Mouse (Mus musculus) intestine, embryonic 14.5 days (tissue): ENCODE measurements around the gene F8a. TPM values are rescaled to one million over a fixed set of nuclear protein-coding genes. Genes with fewer than 3 reads are reported as not detected.
"Not testable (repeated sequence)": the region's sequence is repeated elsewhere in the genome, so short reads cannot be mapped to it uniquely, and the experiment has no call there.

Experiments
- ATAC-seq: fragments of 200-750 bp; cut with Nextera tagmentation; replicated peaks from 2 replicates; pipeline ENCODE4 v1.8.0; 2017; ENCODE audit warnings: low read depth, moderate number of reproducible peaks, moderate TSS enrichment, moderate library complexity; ENCODE audit not compliant: low FRiP score, low TSS enrichment
- DNase-seq: peaks from one replicate; pipeline ENCODE4 v3.0.0-alpha.2; 2018; ENCODE audit warnings: low spot score
- H3K27ac ChIP-seq: fragments of 300-500 bp; sonication (generic); 2 replicates; pipeline ENCODE4 v1.5.1; 2014; ENCODE audit warnings: low read depth, mild to moderate bottlenecking, control low read depth
- H3K27me3 ChIP-seq: fragments of 300-500 bp; sonication (generic); replicated peaks from 2 replicates; pipeline ENCODE4 v1.6.1; 2014; ENCODE audit warnings: low read length, control low read depth; ENCODE audit not compliant: control insufficient read depth, insufficient read depth
- H3K36me3 ChIP-seq: fragments of 300-500 bp; sonication (generic); 2 replicates; pipeline ENCODE4 v1.6.1; 2014; ENCODE audit warnings: low read length, control low read depth; ENCODE audit not compliant: control insufficient read depth, insufficient read depth
- H3K4me1 ChIP-seq: fragments of 300-500 bp; sonication (generic); replicated peaks from 2 replicates; pipeline ENCODE4 v1.6.1; 2014; ENCODE audit warnings: low read length, control low read depth, mixed read lengths; ENCODE audit not compliant: control insufficient read depth, insufficient read depth
- H3K4me2 ChIP-seq: fragments of 300-500 bp; sonication (generic); 2 replicates; pipeline ENCODE4 v1.6.1; 2014; ENCODE audit warnings: low read length
- H3K4me3 ChIP-seq: fragments of 300-500 bp; sonication (generic); 2 replicates; pipeline ENCODE4 v1.5.1; 2014; ENCODE audit warnings: low read depth, low read length, control low read depth, mixed read lengths
- H3K9ac ChIP-seq: fragments of 300-500 bp; sonication (generic); 2 replicates; pipeline ENCODE4 v1.6.1; 2014; ENCODE audit warnings: mild to moderate bottlenecking, low read length
- H3K9me3 ChIP-seq: fragments of 300-500 bp; sonication (generic); 2 replicates; pipeline ENCODE4 v1.6.1; 2016; ENCODE audit warnings: low read length, control low read depth; ENCODE audit not compliant: control insufficient read depth
- WGBS: fragments of 180-500 bp; shearing (Covaris S2); extraction: QIAGEN DNeasy Blood & Tissue Kit; methylation state at CpG from one replicate; pipeline ENCODE4 v1.1.7; 2014; 5-methylcytosine and 5-hydroxymethylcytosine counted together
- polyA plus RNA-seq: library from polyadenylated mRNA; unstranded; fragments of >200 nt; fragmentation: Nextera tagmentation; extraction: Ambion mirVana; gene quantifications from 2 replicates; pipeline ENCODE4 v1.2.1, GENCODE M21; 2014

F8a gene
- 11.3 and 11.9 TPM in 2 replicates for polyA plus RNA-seq

GRCm38 (mm10) chrX:73227914-73228605, at the start of gene F8a:
Gene F8a (plus strand): TSS chrX:73228291.
- 12% methylated on average over 35 of the region's 39 CpGs for WGBS
- ATAC-seq = peak; percentile 94

GRCm38 (mm10) chrX:73191934-73192333, 36.2 kb upstream of the F8a start, which contains the start of gene Xlr3b:
Gene Xlr3b (plus strand): TSS chrX:73192207.
- not testable (repeated sequence) for H3K4me2 ChIP-seq, H3K9me3 ChIP-seq, H3K4me3 ChIP-seq, H3K4me1 ChIP-seq, H3K27ac ChIP-seq, H3K27me3 ChIP-seq, ATAC-seq, H3K9ac ChIP-seq, H3K36me3 ChIP-seq
- 74% methylated on average over 12 of the region's 12 CpGs for WGBS
- peak; percentile 44 for DNase-seq

More at GRCm38 (mm10) chrX:73227914-73228605, at the start of gene F8a:
- Histone ChIP-seq H3K27me3 (peaks cover 5% of the 10 kb centered on the region; the same call in 1 of the 2 replicates), H3K9ac (peak within 1 kb of the TSS; percentile 56), H3K4me1 (no peaks in the 10 kb centered on the region), H3K9me3 (no peaks in the 10 kb centered on the region), H3K4me2 (peak within 1 kb of the TSS; percentile 67), H3K4me3 (peak within 1 kb of the TSS; percentile 55), H3K36me3 (no peaks in the 10 kb centered on the region), H3K27ac (peak within 1 kb of the TSS; percentile 78)
- peak; percentile 88 for DNase-seq

- DNase-seq, H3K9ac ChIP-seq, H3K4me3 ChIP-seq, H3K36me3 ChIP-seq, ATAC-seq, H3K27me3 ChIP-seq, H3K27ac ChIP-seq, H3K4me2 ChIP-seq, H3K4me1 ChIP-seq, H3K9me3 ChIP-seq: not testable (repeated sequence)
- 71% methylated on average over 11 of the region's 19 CpGs for WGBS
Measured at GRCm38 (mm10) chrX:73213819-73214564, 14.1 kb upstream of the F8a start, which contains the start of gene Xlr4b. Gene Xlr4b (plus strand): TSS chrX:73214333.

GRCm38 (mm10) chrX:73225365-73225764, 2.7 kb upstream of the F8a start:
- peaks cover 5% of the 10 kb centered on the region; the same call in 1 of the 2 replicates for H3K27me3 ChIP-seq
- no peaks in the 10 kb centered on the region for H3K4me1 ChIP-seq
- H3K36me3 ChIP-seq = no peaks in the 10 kb centered on the region
- 50% methylated on average over 1 of the region's 1 CpGs for WGBS
- no peak for ATAC-seq
- H3K9ac ChIP-seq = no peak overlapping the region
- DNase-seq = no peak
- no peaks in the 10 kb centered on the region for H3K9me3 ChIP-seq
- H3K27ac ChIP-seq = no peak overlapping the region
- no peak overlapping the region for H3K4me2 ChIP-seq
- H3K4me3 ChIP-seq = no peak overlapping the region

GRCm38 (mm10) chrX:73228606-73229214, 619 bp downstream of the F8a start:
- no peaks in the 10 kb centered on the region for H3K9me3 ChIP-seq
- H3K4me2 ChIP-seq = peak overlapping the region; percentile 67
- peaks cover 5% of the 10 kb centered on the region; the same call in 1 of the 2 replicates for H3K27me3 ChIP-seq
- peak overlapping the region; percentile 56 for H3K9ac ChIP-seq
- no peaks in the 10 kb centered on the region for H3K4me1 ChIP-seq
- WGBS = 13% methylated on average over 44 of the region's 51 CpGs
- DNase-seq (peak; percentile 72), ATAC-seq (peak; percentile 65)
- peak overlapping the region; percentile 55 for H3K4me3 ChIP-seq
- H3K27ac ChIP-seq = peak overlapping the region; percentile 78
- H3K36me3 ChIP-seq = no peaks in the 10 kb centered on the region

GRCm38 (mm10) chrX:73229288-73229687, 1.2 kb downstream of the F8a start:
- 32% methylated on average over 3 of the region's 3 CpGs for WGBS
- no peak overlapping the region for H3K27ac ChIP-seq
- peak overlapping the region; percentile 67 for H3K4me2 ChIP-seq
- H3K4me1 ChIP-seq = no peaks in the 10 kb centered on the region
- peaks cover 5% of the 10 kb centered on the region; the same call in 1 of the 2 replicates for H3K27me3 ChIP-seq
- H3K9ac ChIP-seq = peak overlapping the region; percentile 56
- DNase-seq = no peak
- ATAC-seq = no peak
- no peaks in the 10 kb centered on the region for H3K36me3 ChIP-seq
- peak overlapping the region; percentile 55 for H3K4me3 ChIP-seq
- no peaks in the 10 kb centered on the region for H3K9me3 ChIP-seq

- not testable (repeated sequence) for H3K9ac ChIP-seq, H3K36me3 ChIP-seq, H3K4me1 ChIP-seq, H3K27me3 ChIP-seq, H3K4me3 ChIP-seq, ATAC-seq, DNase-seq, H3K27ac ChIP-seq, H3K9me3 ChIP-seq, H3K4me2 ChIP-seq
- 79% methylated on average over 10 of the region's 14 CpGs for WGBS
Measured at GRCm38 (mm10) chrX:73242821-73243325, 14.8 kb downstream of the F8a start, which contains the start of gene Xlr4c. Gene Xlr4c (minus strand): TSS chrX:73243130.

- not testable (repeated sequence) for DNase-seq, H3K36me3 ChIP-seq, H3K4me3 ChIP-seq, H3K4me2 ChIP-seq, H3K27ac ChIP-seq, ATAC-seq, H3K9me3 ChIP-seq, H3K4me1 ChIP-seq, H3K9ac ChIP-seq, H3K27me3 ChIP-seq
- 86% methylated on average over 1 of the region's 2 CpGs for WGBS
Measured at GRCm38 (mm10) chrX:73262428-73262827, 34.3 kb downstream of the F8a start.
